Mouse (Mus musculus): Measurements from ENCODE around the gene Lrrd1. TPM values are rescaled to one million over a fixed set of nuclear protein-coding genes. Genes with fewer than 3 reads are reported as not detected.
"Not testable (repeated sequence)": the region's sequence is repeated elsewhere in the genome, so short reads cannot be mapped to it uniquely, and the experiment has no call there.

Gene Lrrd1
- polyA plus RNA-seq (2012; rRNA removed): 0.04 and 0.07 TPM in 2 replicates

- 15% methylated on average over 24 of the region's 24 CpGs for WGBS
- Histone ChIP-seq H3K4me1 (ENCODE audit: control insufficient read depth, insufficient read depth, low read length) (no peaks in the 10 kb centered on the region), H3K4me3 (replicated peaks; ENCODE audit: extremely low read depth, low read depth, low read length) (no peak within 1 kb of the TSS)
- no peak for DNase-seq
- TF ChIP-seq CTCF (IDR thresholded peaks at IDR 0.05; ENCODE audit: insufficient read depth, low read length) (no peak), POLR2A (IDR thresholded peaks at IDR 0.05; ENCODE audit: borderline replicate concordance, extremely low read depth, low read depth, low read length) (no peak)
These were observed at the start of gene Lrrd1 for GRCm38 (mm10) chr5:3845026-3845425. Lrrd1 (plus strand) TSS chr5:3845173.

- H3K4me1 ChIP-seq (ENCODE audit: control insufficient read depth, insufficient read depth, low read length); DNase-seq; H3K4me3 ChIP-seq (replicated peaks; ENCODE audit: extremely low read depth, low read depth, low read length): not testable (repeated sequence)
- 97% methylated on average over 2 of the region's 2 CpGs for WGBS
These were observed 47.9 kb upstream of the Lrrd1 start for GRCm38 (mm10) chr5:3797101-3797500.

DNA sequence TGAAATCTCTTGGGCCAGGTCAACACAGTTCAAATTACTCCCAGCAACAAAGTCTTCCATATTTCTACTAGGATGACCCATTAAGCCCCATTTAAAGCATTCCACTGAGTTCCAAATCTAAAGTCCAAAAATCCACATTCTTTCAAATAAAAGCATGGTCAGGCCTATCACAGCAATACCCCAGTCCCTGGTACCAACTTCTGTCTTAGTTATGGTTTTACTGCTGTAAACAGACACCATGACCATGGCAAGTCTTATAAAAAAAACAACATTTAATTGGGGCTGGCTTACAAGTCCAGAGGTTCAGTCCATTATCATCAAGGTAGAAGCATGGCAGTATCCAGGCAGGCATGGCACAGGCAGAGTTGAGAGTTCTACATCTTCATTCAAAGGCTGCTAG is 46.3 kb upstream of the Lrrd1 start:
- H3K4me1 ChIP-seq (ENCODE audit: control insufficient read depth, insufficient read depth, low read length); H3K4me3 ChIP-seq (replicated peaks; ENCODE audit: extremely low read depth, low read depth, low read length); DNase-seq: not testable (repeated sequence)

GRCm38 (mm10) chr5:3800041-3800440 is 44.9 kb upstream of the Lrrd1 start:
- TF ChIP-seq CTCF (IDR thresholded peaks at IDR 0.05; ENCODE audit: insufficient read depth, low read length): no peak
- TF ChIP-seq POLR2A (IDR thresholded peaks at IDR 0.05; ENCODE audit: borderline replicate concordance, extremely low read depth, low read depth, low read length): no peak
- 89% methylated on average over 1 of the region's 1 CpGs for WGBS
- DNase-seq: no peak
- H3K4me3 ChIP-seq (replicated peaks; ENCODE audit: extremely low read depth, low read depth, low read length): no peak overlapping the region
- H3K4me1 ChIP-seq (ENCODE audit: control insufficient read depth, insufficient read depth, low read length): peaks cover 4% of the 10 kb centered on the region

- Histone ChIP-seq H3K4me3 (replicated peaks; ENCODE audit: extremely low read depth, low read depth, low read length) (no peak overlapping the region), H3K4me1 (ENCODE audit: control insufficient read depth, insufficient read depth, low read length) (peaks cover 4% of the 10 kb centered on the region)
- TF ChIP-seq POLR2A (IDR thresholded peaks at IDR 0.05; ENCODE audit: borderline replicate concordance, extremely low read depth, low read depth, low read length) (no peak), CTCF (IDR thresholded peaks at IDR 0.05; ENCODE audit: insufficient read depth, low read length) (no peak)
- DNase-seq: no peak
- 72% methylated on average over 4 of the region's 4 CpGs for WGBS
These were observed 44.1 kb upstream of the Lrrd1 start for GRCm38 (mm10) chr5:3800881-3801280.

GRCm38 (mm10) chr5:3801672-3802432 is 43.1 kb upstream of the Lrrd1 start:
- peaks cover 4% of the 10 kb centered on the region for H3K4me1 ChIP-seq (ENCODE audit: control insufficient read depth, insufficient read depth, low read length)
- peak overlapping the region; percentile 91 for H3K4me3 ChIP-seq (replicated peaks; ENCODE audit: extremely low read depth, low read depth, low read length)
- TF ChIP-seq CTCF (IDR thresholded peaks at IDR 0.05; ENCODE audit: insufficient read depth, low read length): no peak
- no peak for TF ChIP-seq POLR2A (IDR thresholded peaks at IDR 0.05; ENCODE audit: borderline replicate concordance, extremely low read depth, low read depth, low read length)
- 6% methylated on average over 18 of the region's 18 CpGs for WGBS
- no peak for DNase-seq

GRCm38 (mm10) chr5:3802433-3803291 is 42.3 kb upstream of the Lrrd1 start, which contains the start of the genes Ankib1 and Krit1:
Ankib1 (minus strand) TSS chr5:3802925.
Krit1 (plus strand) TSS chr5:3803184.
- H3K4me3 ChIP-seq (replicated peaks; ENCODE audit: extremely low read depth, low read depth, low read length): peak within 1 kb of the TSS; percentile 91
- peaks cover 4% of the 10 kb centered on the region for H3K4me1 ChIP-seq (ENCODE audit: control insufficient read depth, insufficient read depth, low read length)
- peak; percentile 88 for DNase-seq
- peak; percentile 56; the same call in 1 of the 2 replicates for TF ChIP-seq POLR2A (IDR thresholded peaks at IDR 0.05; ENCODE audit: borderline replicate concordance, extremely low read depth, low read depth, low read length)
- no peak for TF ChIP-seq CTCF (IDR thresholded peaks at IDR 0.05; ENCODE audit: insufficient read depth, low read length)
- under 1% methylated on average over 109 of the region's 109 CpGs for WGBS

GRCm38 (mm10) chr5:3803292-3804165 is 41.4 kb upstream of the Lrrd1 start:
- H3K4me3 ChIP-seq (replicated peaks; ENCODE audit: extremely low read depth, low read depth, low read length): peak overlapping the region; percentile 91
- under 1% methylated on average over 36 of the region's 36 CpGs for WGBS
- TF ChIP-seq POLR2A (IDR thresholded peaks at IDR 0.05; ENCODE audit: borderline replicate concordance, extremely low read depth, low read depth, low read length) (no peak), CTCF (IDR thresholded peaks at IDR 0.05; ENCODE audit: insufficient read depth, low read length) (no peak)
- H3K4me1 ChIP-seq (ENCODE audit: control insufficient read depth, insufficient read depth, low read length): peaks cover 4% of the 10 kb centered on the region
- no peak for DNase-seq

DNA sequence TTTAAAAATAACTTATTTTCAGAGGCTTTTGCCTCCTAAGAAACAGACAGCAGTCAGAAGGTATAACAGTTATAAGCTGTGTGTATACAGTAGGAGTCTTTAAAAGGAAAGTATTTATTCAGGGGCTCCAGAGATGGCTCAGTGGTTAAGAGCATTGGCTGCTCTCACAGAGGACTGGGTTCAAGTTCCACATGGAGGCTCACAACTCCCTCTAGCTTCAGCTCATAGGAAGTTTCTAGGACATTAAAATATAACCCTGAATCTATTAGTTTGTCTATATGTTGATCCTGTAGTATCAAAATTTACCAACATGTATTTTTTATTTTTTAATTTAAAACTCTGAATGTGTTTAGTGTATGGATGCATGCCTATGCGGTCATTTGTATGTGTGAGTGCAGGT is 36.5 kb upstream of the Lrrd1 start:
- 95% methylated on average over 1 of the region's 1 CpGs for WGBS
- TF ChIP-seq POLR2A (IDR thresholded peaks at IDR 0.05; ENCODE audit: borderline replicate concordance, extremely low read depth, low read depth, low read length): no peak
- TF ChIP-seq CTCF (IDR thresholded peaks at IDR 0.05; ENCODE audit: insufficient read depth, low read length): no peak
- no peak for DNase-seq
- Histone ChIP-seq H3K4me1 (ENCODE audit: control insufficient read depth, insufficient read depth, low read length) (no peaks in the 10 kb centered on the region), H3K4me3 (replicated peaks; ENCODE audit: extremely low read depth, low read depth, low read length) (no peak overlapping the region)
